Mouse (Mus musculus): ENCODE measurements at regions not wholly inside any gene's neighbourhood (a gene's known extent, or its start where the extent isn't known, plus 50 kb on each side); places are given as distances from the start of the nearest gene placed in this dataset.

DNA sequence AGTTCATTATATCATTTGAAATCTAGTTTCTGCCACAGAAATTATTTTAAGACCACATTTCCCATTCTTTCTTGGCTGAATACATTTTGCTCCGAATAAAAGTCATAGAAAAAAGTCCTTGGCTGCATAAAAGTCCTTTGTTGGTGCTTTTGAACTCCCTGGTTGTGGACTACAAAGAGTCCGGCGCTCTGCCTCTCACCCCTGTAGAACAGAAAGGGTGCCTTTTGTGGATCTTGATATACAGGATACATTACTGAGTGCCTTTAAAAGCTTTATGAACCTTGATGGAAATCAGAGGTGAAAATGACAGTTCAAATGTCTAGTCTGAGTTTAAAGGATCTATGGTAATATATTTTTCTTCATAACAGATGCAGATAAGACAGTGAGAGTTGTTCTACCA is 355.5 kb downstream of the Anxa1 start:
- no peak overlapping the region for H3K27ac ChIP-seq (ENCODE audit: insufficient read depth, low read length)
- no peaks in the 10 kb centered on the region for H3K27me3 ChIP-seq (ENCODE audit: control insufficient read depth, insufficient read depth, low read length)
- WGBS, result 75% methylated on average over 3 of the region's 3 CpGs
- no peak overlapping the region for H3K4me3 ChIP-seq (replicated peaks; ENCODE audit: insufficient read depth, low read depth, low read length)
- H3K4me1 ChIP-seq (ENCODE audit: control insufficient read depth, insufficient read depth, low read length), result no peaks in the 10 kb centered on the region
- no peak for TF ChIP-seq CTCF (IDR thresholded peaks at IDR 0.05; ENCODE audit: borderline replicate concordance, insufficient read depth, low read depth, low read length)
- TF ChIP-seq POLR2A (IDR thresholded peaks at IDR 0.05; ENCODE audit: borderline replicate concordance, insufficient read depth, low read length), result no peak
- no peak for DNase-seq

- Histone ChIP-seq H3K27me3 (ENCODE audit: control insufficient read depth, insufficient read depth, low read length) (no peaks in the 10 kb centered on the region), H3K27ac (ENCODE audit: insufficient read depth, low read length) (no peak overlapping the region), H3K4me3 (replicated peaks; ENCODE audit: insufficient read depth, low read depth, low read length) (no peak overlapping the region), H3K4me1 (ENCODE audit: control insufficient read depth, insufficient read depth, low read length) (no peaks in the 10 kb centered on the region)
- no peak for DNase-seq
- 30% methylated on average over 11 of the region's 11 CpGs for WGBS
- no peak for TF ChIP-seq CTCF (IDR thresholded peaks at IDR 0.05; ENCODE audit: borderline replicate concordance, insufficient read depth, low read depth, low read length)
- no peak for TF ChIP-seq POLR2A (IDR thresholded peaks at IDR 0.05; ENCODE audit: borderline replicate concordance, insufficient read depth, low read length)
These were observed 363.0 kb downstream of the Anxa1 start for GRCm38 (mm10) chr19:20027667-20028282.

DNA sequence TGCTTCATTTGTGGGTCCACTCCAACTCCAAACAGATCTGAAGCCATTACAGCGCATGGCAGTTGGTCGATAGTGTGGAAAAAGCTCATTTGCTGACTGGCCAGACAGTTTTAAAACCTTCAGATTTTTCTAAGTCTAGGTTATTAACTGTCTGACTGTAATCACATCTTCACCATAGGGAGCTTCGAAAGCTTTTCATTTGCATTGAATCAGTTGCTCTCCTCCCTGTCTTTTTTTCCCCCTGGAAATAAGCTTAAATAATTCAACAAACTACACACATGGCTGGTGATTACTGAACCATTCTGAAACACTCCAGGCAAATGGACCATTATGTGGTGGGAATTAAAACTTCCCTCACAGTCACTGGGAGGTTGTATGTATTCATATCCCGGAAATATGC is 376.6 kb downstream of the Anxa1 start:
- Histone ChIP-seq H3K4me3 (replicated peaks; ENCODE audit: insufficient read depth, low read depth, low read length) (no peak overlapping the region), H3K27ac (ENCODE audit: insufficient read depth, low read length) (no peak overlapping the region), H3K27me3 (ENCODE audit: control insufficient read depth, insufficient read depth, low read length) (no peaks in the 10 kb centered on the region), H3K4me1 (ENCODE audit: control insufficient read depth, insufficient read depth, low read length) (no peaks in the 10 kb centered on the region)
- TF ChIP-seq POLR2A (IDR thresholded peaks at IDR 0.05; ENCODE audit: borderline replicate concordance, insufficient read depth, low read length) (no peak), CTCF (IDR thresholded peaks at IDR 0.05; ENCODE audit: borderline replicate concordance, insufficient read depth, low read depth, low read length) (no peak)
- DNase-seq, result no peak
- 68% methylated on average over 4 of the region's 4 CpGs for WGBS

GRCm38 (mm10) chr19:20009801-20010441 is 380.8 kb downstream of the Anxa1 start:
- no peaks in the 10 kb centered on the region for H3K4me1 ChIP-seq (ENCODE audit: control insufficient read depth, insufficient read depth, low read length)
- no peaks in the 10 kb centered on the region for H3K27me3 ChIP-seq (ENCODE audit: control insufficient read depth, insufficient read depth, low read length)
- no peak overlapping the region for H3K27ac ChIP-seq (ENCODE audit: insufficient read depth, low read length)
- DNase-seq, result peak; percentile 70 to 72
- 9% methylated on average over 12 of the region's 12 CpGs for WGBS
- TF ChIP-seq POLR2A (IDR thresholded peaks at IDR 0.05; ENCODE audit: borderline replicate concordance, insufficient read depth, low read length) (no peak), CTCF (IDR thresholded peaks at IDR 0.05; ENCODE audit: borderline replicate concordance, insufficient read depth, low read depth, low read length) (no peak)
- peak overlapping the region; percentile 52 for H3K4me3 ChIP-seq (replicated peaks; ENCODE audit: insufficient read depth, low read depth, low read length)

- no peak for TF ChIP-seq POLR2A (IDR thresholded peaks at IDR 0.05; ENCODE audit: borderline replicate concordance, insufficient read depth, low read length)
- TF ChIP-seq CTCF (IDR thresholded peaks at IDR 0.05; ENCODE audit: borderline replicate concordance, insufficient read depth, low read depth, low read length), result no peak
- no peak overlapping the region for H3K4me3 ChIP-seq (replicated peaks; ENCODE audit: insufficient read depth, low read depth, low read length)
- DNase-seq, result peak in 1 of 2 experiments; percentile 28
- no peaks in the 10 kb centered on the region for H3K27me3 ChIP-seq (ENCODE audit: control insufficient read depth, insufficient read depth, low read length)
- H3K4me1 ChIP-seq (ENCODE audit: control insufficient read depth, insufficient read depth, low read length), result no peaks in the 10 kb centered on the region
- no peak overlapping the region for H3K27ac ChIP-seq (ENCODE audit: insufficient read depth, low read length)
- WGBS, result 27% methylated on average over 4 of the region's 4 CpGs
These were observed 384.7 kb downstream of the Anxa1 start for GRCm38 (mm10) chr19:20005932-20006625.

GRCm38 (mm10) chr19:19987255-19987654 is 403.5 kb downstream of the Anxa1 start:
- no peak overlapping the region for H3K27ac ChIP-seq (ENCODE audit: insufficient read depth, low read length)
- H3K27me3 ChIP-seq (ENCODE audit: control insufficient read depth, insufficient read depth, low read length), result no peaks in the 10 kb centered on the region
- WGBS, result 94% methylated on average over 1 of the region's 1 CpGs
- H3K4me1 ChIP-seq (ENCODE audit: control insufficient read depth, insufficient read depth, low read length), result no peaks in the 10 kb centered on the region
- TF ChIP-seq POLR2A (IDR thresholded peaks at IDR 0.05; ENCODE audit: borderline replicate concordance, insufficient read depth, low read length), result no peak
- TF ChIP-seq CTCF (IDR thresholded peaks at IDR 0.05; ENCODE audit: borderline replicate concordance, insufficient read depth, low read depth, low read length), result no peak
- no peak overlapping the region for H3K4me3 ChIP-seq (replicated peaks; ENCODE audit: insufficient read depth, low read depth, low read length)
- DNase-seq, result no peak

DNA sequence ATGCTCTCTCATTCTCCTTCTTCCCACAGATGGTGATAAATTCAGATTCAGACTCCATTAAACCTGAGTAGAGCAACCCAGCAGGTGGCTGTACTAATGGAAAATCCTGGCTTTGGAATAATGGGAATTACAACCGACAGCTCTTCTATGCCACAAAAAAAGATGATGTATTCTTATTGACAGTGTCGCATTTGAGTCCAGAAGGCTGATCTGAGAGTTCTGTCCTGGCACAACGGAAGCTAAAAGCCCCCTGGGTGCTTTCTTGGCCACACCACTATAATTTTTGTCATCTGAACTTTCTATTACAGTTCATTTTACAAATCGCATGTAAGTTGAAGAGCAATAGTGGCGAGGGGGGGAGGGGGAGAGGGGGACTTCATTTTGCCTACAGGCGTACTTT is 411.9 kb downstream of the Anxa1 start:
- DNase-seq, result no peak
- TF ChIP-seq POLR2A (IDR thresholded peaks at IDR 0.05; ENCODE audit: borderline replicate concordance, insufficient read depth, low read length) (no peak), CTCF (IDR thresholded peaks at IDR 0.05; ENCODE audit: borderline replicate concordance, insufficient read depth, low read depth, low read length) (no peak)
- H3K27ac ChIP-seq (ENCODE audit: insufficient read depth, low read length), result no peak overlapping the region
- no peaks in the 10 kb centered on the region for H3K27me3 ChIP-seq (ENCODE audit: control insufficient read depth, insufficient read depth, low read length)
- 12% methylated on average over 6 of the region's 6 CpGs for WGBS
- H3K4me1 ChIP-seq (ENCODE audit: control insufficient read depth, insufficient read depth, low read length), result no peaks in the 10 kb centered on the region
- H3K4me3 ChIP-seq (replicated peaks; ENCODE audit: insufficient read depth, low read depth, low read length), result no peak overlapping the region

Data from cerebellum, adult 2 months (tissue).